ENCODE assay signal across 20 mouse cellular contexts in genomic region chr4:141466289-141466795, GRCm38 (mm10). TPM values are rescaled to one million over a fixed set of nuclear protein-coding genes. Genes with fewer than 3 reads are reported as not detected.
"Had no signal": no experiment of that assay in that cellular context is flagged by ENCODE, and none has a peak within 500 bp of the region (broad histone marks: within the 10 kb centered on the region; RNA-seq: fewer than 3 reads in every experiment).

No protein-coding gene starts in this region.

- H3K27ac ChIP-seq: liver, embryonic 15.5 days; midbrain, embryonic 10.5 days; midbrain, embryonic 12.5 days; neural tube, embryonic 12.5 days; stomach, embryonic 15.5 days; stomach, postnatal 0 days had no signal

- H3K4me2 ChIP-seq: liver, embryonic 15.5 days; lung, embryonic 14.5 days; midbrain, embryonic 12.5 days; neural tube, embryonic 12.5 days; stomach, embryonic 15.5 days had no signal

- H3K27me3 ChIP-seq: liver, embryonic 15.5 days; midbrain, embryonic 12.5 days; neural tube, embryonic 12.5 days; stomach, embryonic 15.5 days had no signal

- H3K9ac ChIP-seq: liver, embryonic 15.5 days; lung, embryonic 14.5 days; midbrain, embryonic 12.5 days; neural tube, embryonic 12.5 days; stomach, embryonic 15.5 days had no signal

- H3K9me3 ChIP-seq: liver, embryonic 15.5 days; midbrain, embryonic 10.5 days; midbrain, embryonic 12.5 days; neural tube, embryonic 12.5 days; stomach, embryonic 15.5 days had no signal

- H3K4me1 ChIP-seq: liver, embryonic 15.5 days had no signal

- DNase-seq: lung, adult 18-20 months; lung, embryonic 14.5 days; lung, postnatal 10 days; lung, postnatal 4 days; midbrain, embryonic 14.5 days; right cerebral cortex, postnatal 14 days; thymus, adult 2 months; thymus, postnatal 25 days had no signal

- H3K4me3 ChIP-seq: liver, embryonic 15.5 days; midbrain, embryonic 10.5 days; midbrain, embryonic 12.5 days; neural tube, embryonic 12.5 days; stomach, embryonic 15.5 days had no signal

- ATAC-seq: midbrain, embryonic 16.5 days had no signal

RNA-seq across cellular contexts. Expression of gene Srarp, which starts 30.4 kb away (rescaled TPM):
- total RNA-seq: megakaryocyte-erythroid progenitor cell, adult 5-6 weeks; neutrophil, adult 5-6 weeks had no signal
- polyA plus RNA-seq: liver, embryonic 15.5 days; lung, embryonic 14.5 days; lung, embryonic 16.5 days; midbrain, embryonic 10.5 days; neural tube, embryonic 12.5 days; spleen, adult 2 months; stomach, embryonic 15.5 days; stomach, postnatal 0 days had no signal

RNA-seq across cellular contexts. Expression of gene Hspb7, which starts 45.8 kb away (rescaled TPM):
- total RNA-seq: megakaryocyte-erythroid progenitor cell, adult 5-6 weeks; neutrophil, adult 5-6 weeks had no signal
- polyA plus RNA-seq: midbrain, embryonic 10.5 days; midbrain, embryonic 14.5 days; midbrain, embryonic 16.5 days; neural tube, embryonic 12.5 days had no signal

RNA-seq across cellular contexts. Expression of gene Clcnkb, which starts 50.5 kb away (rescaled TPM):
- total RNA-seq: megakaryocyte-erythroid progenitor cell, adult 5-6 weeks; neutrophil, adult 5-6 weeks had no signal
- polyA plus RNA-seq: liver, embryonic 15.5 days; lung, embryonic 14.5 days; midbrain, embryonic 10.5 days; midbrain, embryonic 12.5 days; midbrain, embryonic 14.5 days; midbrain, embryonic 16.5 days; neural tube, embryonic 12.5 days; neural tube, embryonic 14.5 days; stomach, embryonic 15.5 days; stomach, postnatal 0 days had no signal
